Mouse (Mus musculus): ENCODE measurements around the gene Baz1b. TPM values are rescaled to one million over a fixed set of nuclear protein-coding genes. Genes with fewer than 3 reads are reported as not detected.

Gene Baz1b
- total and polyA plus RNA-seq, 3 experiments, result 44.5 to 81.5 (median 72.9) TPM

DNA sequence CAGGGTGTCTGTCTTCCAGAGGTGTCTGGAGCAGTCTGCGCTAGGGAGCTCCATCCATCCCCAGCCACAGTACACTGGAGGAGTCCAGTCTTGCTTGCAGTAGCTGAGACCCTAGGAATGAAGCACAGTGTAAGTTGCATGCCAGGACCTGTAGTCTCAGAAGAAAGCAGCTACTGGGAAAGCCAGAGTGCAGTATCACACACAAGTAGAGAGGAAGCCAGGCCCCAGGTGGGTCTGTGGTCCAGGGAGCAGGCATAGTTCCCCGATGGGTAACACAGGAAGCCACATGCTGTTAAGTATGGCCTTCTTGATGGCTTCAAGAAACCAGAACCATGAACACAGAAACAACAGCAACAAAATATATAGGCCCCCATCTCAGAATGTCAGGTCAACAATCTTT, 104.9 kb downstream of the Baz1b start:
- no peaks in the 10 kb centered on the region for H3K79me2 ChIP-seq (ENCODE audit: control insufficient read depth, insufficient read depth, low read length, poor library complexity)
- DNase-seq (ENCODE audit: low read depth, low spot score), result no peak
- no peak overlapping the region for H3K27ac ChIP-seq (ENCODE audit: control insufficient read depth, low read depth, low read length)
- no peak for TF ChIP-seq POLR2A (IDR thresholded peaks at IDR 0.05; ENCODE audit: control insufficient read depth in 1 of 2, insufficient read depth in 1 of 2, low read depth in 1 of 2, low read length in 2 of 2, poor library complexity in 1 of 2)
- TF ChIP-seq EP300 (IDR thresholded peaks at IDR 0.05; ENCODE audit: low read depth in 1 of 2, low read length in 2 of 2), result no peak
- TF ChIP-seq JUND (IDR thresholded peaks at IDR 0.05; ENCODE audit: low read depth, low read length), result no peak
- no peak for TF ChIP-seq POLR2AphosphoS5 (IDR thresholded peaks at IDR 0.05; ENCODE audit: borderline replicate concordance, low read depth, low read length)
- no peaks in the 10 kb centered on the region for H3K4me1 ChIP-seq (ENCODE audit: control insufficient read depth in 1 of 2, insufficient read depth in 2 of 2, low read length in 2 of 2)
- H3K27me3 ChIP-seq (ENCODE audit: control insufficient read depth in 1 of 2, insufficient read depth in 2 of 2, low read length in 2 of 2), result peaks cover 12 to 22% of the 10 kb centered on the region in 2 experiments
- no peak overlapping the region for H3K9ac ChIP-seq (ENCODE audit: control insufficient read depth, low read depth, low read length, poor library complexity, severe bottlenecking)
- no peaks in the 10 kb centered on the region for H3K9me3 ChIP-seq (replicated peaks; ENCODE audit: insufficient read depth, low read length)
- H3K36me3 ChIP-seq (ENCODE audit: control insufficient read depth in 1 of 2, insufficient read depth in 2 of 2, low read length in 2 of 2), result no peaks in the 10 kb centered on the region
- no peak overlapping the region for H3K4me3 ChIP-seq (ENCODE audit: control insufficient read depth in 1 of 2, insufficient read depth in 1 of 2, low read depth in 2 of 2, low read length in 2 of 2)

Other genes starting within 250 kb of the Baz1b start
- 0.08 TPM in 1 of 2 replicates, not detected in the other for gene Cldn4, start 240.3 kb upstream of the Baz1b start, total RNA-seq (2012; rRNA removed)
- under 1 TPM in 1 of 2 experiments, not detected in 1; 0.04 TPM for gene Cldn4, start 240.3 kb upstream of the Baz1b start, polyA plus RNA-seq (2012; ENCODE audit: insufficient read depth in 1 of 2, insufficient read length in 2 of 2, low read depth in 1 of 2, low replicate concordance in 2 of 2, missing spikeins in 1 of 2)
- not detected in 2 replicates for gene Cldn3, start 201.1 kb upstream of the Baz1b start, total RNA-seq (2012; rRNA removed)
- 1 to 10 TPM in 1 of 2 experiments, not detected in 1; 1.1 TPM for gene Cldn3, start 201.1 kb upstream of the Baz1b start, polyA plus RNA-seq (2012; ENCODE audit: insufficient read depth in 1 of 2, insufficient read length in 2 of 2, low read depth in 1 of 2, low replicate concordance in 2 of 2, missing spikeins in 1 of 2)
- gene Abhd11, start 178.1 kb upstream of the Baz1b start, total RNA-seq (2012; rRNA removed), result 43.0 and 55.9 TPM in 2 replicates
- 10 to 100 TPM in 1 of 2 experiments, not detected in 1; 51.7 TPM for gene Abhd11, start 178.1 kb upstream of the Baz1b start, polyA plus RNA-seq (2012; ENCODE audit: insufficient read depth in 1 of 2, insufficient read length in 2 of 2, low read depth in 1 of 2, low replicate concordance in 2 of 2, missing spikeins in 1 of 2)
- gene Stx1a, start 163.8 kb upstream of the Baz1b start, total RNA-seq (2012; rRNA removed), result 3.2 and 3.3 TPM in 2 replicates
- gene Stx1a, start 163.8 kb upstream of the Baz1b start, polyA plus RNA-seq (2012; ENCODE audit: insufficient read depth in 1 of 2, insufficient read length in 2 of 2, low read depth in 1 of 2, low replicate concordance in 2 of 2, missing spikeins in 1 of 2), result 1 to 10 TPM in 1 of 2 experiments, not detected in 1; 6.0 TPM
- 6.5 and 7.4 TPM in 2 replicates for gene Dnajc30, start 123.1 kb upstream of the Baz1b start, total RNA-seq (2012; rRNA removed)
- 10 to 100 TPM in 1 of 2 experiments, not detected in 1; 15.6 TPM for gene Dnajc30, start 123.1 kb upstream of the Baz1b start, polyA plus RNA-seq (2012; ENCODE audit: insufficient read depth in 1 of 2, insufficient read length in 2 of 2, low read depth in 1 of 2, low replicate concordance in 2 of 2, missing spikeins in 1 of 2)
- gene Bud23, start 122.3 kb upstream of the Baz1b start, total RNA-seq (2012; rRNA removed), result 87.5 and 101 TPM in 2 replicates
- gene Bud23, start 122.3 kb upstream of the Baz1b start, polyA plus RNA-seq (2012; ENCODE audit: insufficient read depth in 1 of 2, insufficient read length in 2 of 2, low read depth in 1 of 2, low replicate concordance in 2 of 2, missing spikeins in 1 of 2), result 100 to 1,000 TPM in 1 of 2 experiments, not detected in 1; 222 TPM
- gene Vps37d, start 109.0 kb upstream of the Baz1b start, total RNA-seq (2012; rRNA removed), result 0.23 and 0.31 TPM in 2 replicates
- 1 to 10 TPM in 1 of 2 experiments, not detected in 1; 1.2 TPM for gene Vps37d, start 109.0 kb upstream of the Baz1b start, polyA plus RNA-seq (2012; ENCODE audit: insufficient read depth in 1 of 2, insufficient read length in 2 of 2, low read depth in 1 of 2, low replicate concordance in 2 of 2, missing spikeins in 1 of 2)
- gene Mlxipl, start 97.4 kb upstream of the Baz1b start, total RNA-seq (2012; rRNA removed), result not detected in 2 replicates
- gene Mlxipl, start 97.4 kb upstream of the Baz1b start, polyA plus RNA-seq (2012; ENCODE audit: insufficient read depth in 1 of 2, insufficient read length in 2 of 2, low read depth in 1 of 2, low replicate concordance in 2 of 2, missing spikeins in 1 of 2), result not detected
- 19.3 and 20.5 TPM in 2 replicates for gene Tbl2, start 37.6 kb upstream of the Baz1b start, total RNA-seq (2012; rRNA removed)
- 10 to 100 TPM in 1 of 2 experiments, not detected in 1; 30.3 TPM for gene Tbl2, start 37.6 kb upstream of the Baz1b start, polyA plus RNA-seq (2012; ENCODE audit: insufficient read depth in 1 of 2, insufficient read length in 2 of 2, low read depth in 1 of 2, low replicate concordance in 2 of 2, missing spikeins in 1 of 2)
- 44.6 and 45.1 TPM in 2 replicates for gene Bcl7b, start 19.0 kb upstream of the Baz1b start, total RNA-seq (2012; rRNA removed)
- gene Bcl7b, start 19.0 kb upstream of the Baz1b start, polyA plus RNA-seq (2012; ENCODE audit: insufficient read depth in 1 of 2, insufficient read length in 2 of 2, low read depth in 1 of 2, low replicate concordance in 2 of 2, missing spikeins in 1 of 2), result 10 to 100 TPM in 1 of 2 experiments, not detected in 1; 76.0 TPM
- gene Fzd9, start 64.0 kb downstream of the Baz1b start, total RNA-seq (2012; rRNA removed), result 5.7 and 9.8 TPM in 2 replicates
- 1 to 10 TPM in 1 of 2 experiments, not detected in 1; 6.2 TPM for gene Fzd9, start 64.0 kb downstream of the Baz1b start, polyA plus RNA-seq (2012; ENCODE audit: insufficient read depth in 1 of 2, insufficient read length in 2 of 2, low read depth in 1 of 2, low replicate concordance in 2 of 2, missing spikeins in 1 of 2)
- 0.19 TPM in 1 of 2 replicates, not detected in the other for gene Fkbp6, start 162.8 kb downstream of the Baz1b start, total RNA-seq (2012; rRNA removed)
- gene Fkbp6, start 162.8 kb downstream of the Baz1b start, polyA plus RNA-seq (2012; ENCODE audit: insufficient read depth in 1 of 2, insufficient read length in 2 of 2, low read depth in 1 of 2, low replicate concordance in 2 of 2, missing spikeins in 1 of 2), result under 1 TPM in 1 of 2 experiments, not detected in 1; 0.10 TPM
- gene Trim50, start 166.0 kb downstream of the Baz1b start, total RNA-seq (2012; rRNA removed), result not detected in 2 replicates
- gene Trim50, start 166.0 kb downstream of the Baz1b start, polyA plus RNA-seq (2012; ENCODE audit: insufficient read depth in 1 of 2, insufficient read length in 2 of 2, low read depth in 1 of 2, low replicate concordance in 2 of 2, missing spikeins in 1 of 2), result not detected
- 70.8 and 90.0 TPM in 2 replicates for gene Nsun5, start 182.7 kb downstream of the Baz1b start, total RNA-seq (2012; rRNA removed)
- 100 to 1,000 TPM in 1 of 2 experiments, 10 to 100 TPM in 1; 97.5 to 178 TPM for gene Nsun5, start 182.7 kb downstream of the Baz1b start, polyA plus RNA-seq (2012; ENCODE audit: insufficient read depth in 1 of 2, insufficient read length in 2 of 2, low read depth in 1 of 2, low replicate concordance in 2 of 2, missing spikeins in 1 of 2)
- 10.2 and 12.4 TPM in 2 replicates for gene Pom121, start 207.3 kb downstream of the Baz1b start, total RNA-seq (2012; rRNA removed)
- 10 to 100 TPM; 51.8 to 81.1 TPM for gene Pom121, start 207.3 kb downstream of the Baz1b start, polyA plus RNA-seq (2012; ENCODE audit: insufficient read depth in 1 of 2, insufficient read length in 2 of 2, low read depth in 1 of 2, low replicate concordance in 2 of 2, missing spikeins in 1 of 2)